Mouse (Mus musculus) spleen, adult 12 weeks (tissue): ENCODE measurements around the gene Bloc1s3.

Experiments used
- DNase-seq: peaks from one replicate; pipeline ENCODE4 v3.0.0; 2022; ENCODE audit warnings: low spot score

The Bloc1s3 gene

DNA sequence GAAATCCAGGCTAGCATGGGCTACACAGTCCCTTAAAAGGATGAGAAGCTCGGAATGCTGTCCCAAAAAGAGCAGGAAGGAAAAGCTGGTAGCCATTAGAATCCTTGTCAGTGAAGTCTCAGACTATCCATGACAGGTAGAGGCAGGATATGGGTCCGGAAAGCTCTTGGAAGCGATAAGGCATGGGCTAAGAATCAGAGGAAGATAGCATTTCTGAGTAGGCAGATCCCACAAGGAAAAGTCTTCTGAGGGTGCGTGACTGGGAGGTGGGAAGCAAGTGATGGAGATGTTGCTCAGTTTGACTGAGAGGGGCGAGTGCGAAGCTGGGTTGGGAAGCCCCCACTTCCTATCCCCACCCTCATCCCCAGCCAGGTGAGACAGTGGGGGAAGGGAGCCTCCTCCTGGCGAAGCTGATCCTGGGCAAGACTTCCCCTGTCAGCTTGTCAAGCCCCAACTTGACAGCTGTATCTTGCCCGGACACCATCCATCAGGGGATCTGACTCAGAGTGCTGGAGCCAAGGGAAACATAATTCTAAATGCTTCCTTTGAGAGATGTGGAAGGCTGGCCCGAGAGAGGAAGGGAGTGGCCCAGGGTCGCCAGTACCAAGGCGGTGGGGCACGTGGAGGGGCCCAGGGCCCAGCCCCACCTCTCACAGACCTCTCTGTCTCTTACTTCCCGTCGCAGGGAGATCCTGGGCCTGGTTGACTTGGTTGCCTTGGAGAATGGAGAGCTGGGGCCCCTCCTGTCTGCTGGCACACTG is 30.4 kb downstream of the Bloc1s3 start:
- DNase-seq, result no peak

DNA sequence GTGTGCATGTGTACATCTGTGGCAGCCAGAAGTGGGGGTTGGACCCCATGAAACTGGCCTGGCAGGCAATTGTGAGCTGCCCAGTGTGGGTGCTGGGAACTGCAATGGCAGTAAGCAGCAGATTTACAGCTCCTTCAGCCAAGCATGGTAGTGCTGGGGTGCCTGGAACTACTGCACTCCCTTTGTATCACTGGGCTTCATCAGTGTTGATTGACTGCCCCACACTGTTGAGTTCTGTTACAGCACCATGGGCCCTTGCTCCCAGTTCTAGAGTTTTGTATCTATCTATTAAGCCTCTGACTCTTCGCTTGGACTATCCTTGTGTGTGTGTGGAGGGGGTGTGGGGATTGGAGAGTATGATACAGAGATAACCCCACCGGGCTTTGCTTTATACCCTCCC is 31.1 kb downstream of the Bloc1s3 start:
- DNase-seq, result no peak

GRCm38 (mm10) chr7:19473875-19474443 is 34.2 kb downstream of the Bloc1s3 start:
- no peak for DNase-seq

DNA sequence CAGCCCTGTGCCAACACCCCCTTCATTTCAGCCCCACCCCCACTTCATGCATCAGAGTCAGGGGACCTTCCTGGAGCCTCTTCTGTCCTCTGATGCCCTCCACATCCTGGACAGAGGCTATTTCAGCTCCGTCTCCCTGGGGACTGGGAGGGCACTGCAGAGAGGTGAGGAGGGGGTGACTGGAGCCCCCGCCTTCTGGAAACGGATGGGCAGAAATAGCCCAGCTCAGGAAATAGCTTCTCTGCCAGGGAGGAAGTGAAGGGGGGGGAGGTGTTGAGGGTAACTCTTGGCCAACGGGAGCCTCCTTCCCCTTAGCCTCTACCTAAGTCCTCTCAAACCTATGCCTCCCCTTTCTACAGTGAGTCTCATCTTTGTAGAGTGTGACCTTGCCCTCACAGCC is 35.8 kb downstream of the Bloc1s3 start:
- DNase-seq, result no peak

GRCm38 (mm10) chr7:19470308-19470707 is 37.9 kb downstream of the Bloc1s3 start:
- DNase-seq, result no peak

DNA sequence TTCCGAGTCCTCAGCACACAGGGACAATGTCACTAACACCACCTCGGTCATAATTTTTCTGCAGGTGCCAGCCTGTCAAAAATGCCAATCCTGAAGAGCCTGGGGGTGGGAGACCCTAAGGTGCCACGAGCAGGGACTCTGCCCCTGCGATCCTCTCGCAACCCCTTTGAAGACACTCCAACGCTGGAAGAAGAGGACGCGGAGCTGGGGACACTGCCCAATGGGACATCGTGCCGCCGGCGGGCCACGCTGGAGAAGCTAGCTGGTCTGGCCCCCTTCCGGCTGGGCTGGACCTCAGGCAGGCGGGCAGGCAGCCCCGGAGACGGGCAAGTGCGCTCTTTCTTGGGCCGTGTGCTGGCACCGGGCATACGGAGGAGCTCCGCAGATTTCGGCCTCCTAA is 38.8 kb downstream of the Bloc1s3 start:
- no peak for DNase-seq

GRCm38 (mm10) chr7:19468279-19468678 is 39.9 kb downstream of the Bloc1s3 start:
- no peak for DNase-seq

DNA sequence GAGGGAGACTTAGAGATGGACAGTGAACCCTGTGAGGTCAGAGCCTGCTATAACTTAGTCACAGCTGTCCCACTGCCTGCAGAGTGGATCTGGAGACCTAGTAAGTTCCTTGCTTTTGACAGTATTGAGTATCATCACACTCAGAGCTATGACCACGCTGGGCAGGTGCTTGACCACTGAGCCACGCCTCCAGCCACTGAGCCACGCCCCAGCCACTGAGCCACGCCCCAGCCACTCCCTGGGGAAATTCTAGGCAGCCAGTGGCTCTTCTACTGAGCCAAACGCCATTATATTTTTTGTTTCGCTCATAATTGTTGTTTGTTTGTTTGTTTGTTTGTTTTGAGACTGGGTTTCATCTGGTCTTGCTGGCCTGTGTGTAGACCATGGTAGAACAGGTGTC is 40.5 kb downstream of the Bloc1s3 start:
- DNase-seq, result no peak

DNA sequence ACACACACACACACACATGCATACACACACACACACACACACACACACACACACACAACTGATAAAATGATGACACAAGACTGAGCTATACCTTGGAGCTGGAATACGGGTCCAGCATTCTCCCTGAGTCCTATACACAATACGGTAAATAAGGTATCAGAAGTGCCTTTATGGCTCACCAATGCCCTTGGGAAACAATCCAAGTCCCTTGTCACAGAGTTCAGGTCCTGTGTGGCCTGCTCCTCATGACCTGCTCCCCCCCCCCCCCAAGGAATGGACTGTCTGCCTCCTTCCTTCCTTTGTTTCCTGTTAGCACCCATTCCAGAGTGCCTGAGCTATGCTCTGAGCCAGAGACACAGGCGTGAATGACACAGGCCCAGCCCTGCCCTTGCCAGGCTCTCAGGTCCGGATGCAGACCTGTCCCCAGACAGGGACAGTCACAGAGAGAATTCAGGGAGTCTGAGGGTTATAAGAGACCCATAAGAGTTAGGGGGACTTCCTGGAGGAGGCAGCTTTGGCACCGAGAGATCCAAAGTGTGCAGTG is 41.5 kb downstream of the Bloc1s3 start:
- no peak for DNase-seq

DNA sequence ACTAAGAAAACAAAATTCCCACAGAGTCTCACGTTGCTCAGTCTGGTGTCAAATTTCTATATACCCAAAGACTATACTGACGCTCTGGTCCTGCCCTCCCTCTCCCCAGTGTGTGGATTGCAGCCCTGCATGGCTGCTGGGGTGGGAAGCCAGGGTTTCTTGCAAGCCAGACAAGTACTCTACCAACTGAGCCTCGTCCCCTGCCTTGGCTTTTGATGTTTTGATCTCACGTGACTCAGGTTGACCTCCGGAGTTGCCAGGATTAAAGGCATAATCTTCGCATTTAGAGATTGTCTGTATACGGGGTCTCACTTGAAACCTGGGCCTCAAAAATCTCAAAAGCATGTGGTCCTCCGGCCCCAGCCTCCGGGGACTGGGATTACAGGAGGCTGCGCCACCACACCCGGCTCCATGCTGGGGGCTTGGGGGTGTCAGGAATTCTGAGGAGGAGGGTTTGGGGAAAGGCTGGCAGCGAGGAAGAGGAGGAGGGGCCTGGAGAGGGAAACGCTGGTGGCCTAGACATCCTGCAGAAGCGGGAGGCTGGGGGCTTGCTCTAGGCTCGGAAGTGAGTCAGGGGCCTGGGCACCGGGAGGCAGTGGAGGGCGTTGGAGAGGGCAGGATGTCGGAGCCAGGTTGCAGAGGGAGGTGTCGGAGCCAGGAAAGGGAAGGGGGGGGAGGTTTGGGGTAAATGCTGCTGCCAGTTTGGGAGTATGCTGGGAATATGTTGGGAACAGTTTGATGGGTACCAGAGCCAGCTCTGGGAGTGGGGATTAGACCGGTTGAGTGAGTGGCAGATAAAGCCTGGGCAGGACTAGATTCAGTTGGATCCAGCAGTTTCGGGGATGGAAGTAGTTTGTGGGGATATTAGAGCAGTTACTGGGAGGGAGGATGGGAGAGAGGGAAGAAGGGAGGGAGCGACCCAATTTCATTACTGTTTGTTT is 43.5 kb downstream of the Bloc1s3 start:
- no peak for DNase-seq

- DNase-seq, result no peak
Observed at GRCm38 (mm10) chr7:19462884-19463381, 45.2 kb downstream of the Bloc1s3 start, which contains the start of gene Exoc3l2. Gene Exoc3l2, plus strand, starts transcription at chr7:19463331.

DNA sequence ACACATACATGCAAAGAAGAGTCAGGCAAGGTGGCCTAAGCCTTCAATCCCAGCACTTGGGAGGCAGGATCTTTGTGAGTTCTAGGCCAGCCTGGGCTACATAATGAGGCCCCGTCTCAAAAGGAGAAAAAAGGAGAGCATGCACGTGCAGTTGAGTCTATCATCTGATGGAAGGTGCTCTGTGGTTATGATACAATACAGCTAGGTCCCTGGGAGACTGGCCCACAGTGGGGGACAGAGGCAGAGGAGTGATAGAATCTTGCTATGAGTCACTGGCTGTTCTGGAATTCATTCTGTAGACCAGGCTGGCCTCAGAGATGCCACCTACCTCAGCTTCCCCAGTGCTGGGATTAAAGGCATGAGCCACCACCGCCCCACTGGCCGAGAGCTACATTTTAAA is 45.7 kb downstream of the Bloc1s3 start:
- no peak for DNase-seq

GRCm38 (mm10) chr7:19461488-19461887 is 46.7 kb downstream of the Bloc1s3 start:
- peak; percentile 26 for DNase-seq

GRCm38 (mm10) chr7:19460500-19460899 is 47.7 kb downstream of the Bloc1s3 start:
- DNase-seq, result no peak

DNA sequence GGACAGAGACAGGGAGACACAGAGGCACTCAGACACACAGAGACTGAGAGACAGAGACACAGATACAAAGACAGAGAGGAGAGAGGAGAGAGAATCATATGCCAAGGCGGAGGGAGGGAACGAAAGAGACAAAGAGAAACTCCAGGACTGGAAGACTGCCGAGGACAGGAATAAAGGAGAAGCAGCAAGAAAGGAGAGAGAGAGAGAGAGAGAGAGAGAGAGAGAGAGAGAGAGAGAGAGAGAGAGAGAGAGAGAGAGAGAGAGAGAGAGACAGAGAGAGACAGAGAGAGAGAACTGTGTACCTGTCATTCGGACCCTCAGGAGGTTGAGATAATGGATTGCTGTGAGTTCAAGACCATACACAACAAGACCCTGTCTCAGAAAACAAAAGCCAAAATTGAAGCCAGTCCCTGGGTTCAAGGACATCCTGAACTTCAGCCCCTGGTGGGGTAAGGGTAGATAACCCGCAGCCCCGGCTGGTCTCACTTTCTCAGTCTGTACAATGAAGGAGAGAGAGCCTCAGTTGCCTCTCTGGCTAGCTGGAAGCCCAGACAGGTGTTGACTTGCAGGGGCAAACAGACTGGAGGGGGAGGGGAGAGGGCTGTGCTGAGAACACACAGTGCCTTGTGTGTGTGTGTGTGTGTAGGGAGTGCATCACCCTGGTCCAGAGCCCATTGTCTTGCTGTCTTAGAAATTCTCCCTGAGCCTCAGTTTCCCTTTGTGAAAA is 48.9 kb downstream of the Bloc1s3 start:
- no peak for DNase-seq

- peak; percentile 45 for DNase-seq
Observed at GRCm38 (mm10) chr7:19458591-19459111, 49.5 kb downstream of the Bloc1s3 start, which contains the start of gene Mark4. Gene Mark4, minus strand, starts transcription at chr7:19458821.

DNA sequence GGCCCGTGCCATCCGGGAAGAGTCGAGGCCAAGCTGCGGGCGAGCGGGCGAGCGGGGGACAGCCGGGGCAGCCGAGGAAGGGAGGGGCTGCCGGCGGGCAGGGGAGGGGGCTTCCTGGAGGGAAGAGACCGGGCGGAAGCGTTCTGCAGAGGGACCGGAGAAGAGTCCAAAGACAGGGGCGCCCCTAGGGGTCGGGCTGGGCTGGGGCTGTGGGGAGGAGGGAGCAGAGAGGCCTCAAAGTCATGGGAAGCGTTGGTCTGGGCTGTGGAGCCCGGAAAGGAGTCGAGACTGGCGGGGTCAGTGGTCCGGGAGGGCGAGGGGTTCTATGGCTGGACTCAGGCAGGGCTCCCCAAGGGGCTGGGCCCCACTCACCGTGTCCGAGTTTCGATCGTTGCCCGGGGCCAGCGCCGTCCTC is 50.1 kb downstream of the Bloc1s3 start:
- no peak for DNase-seq

- no peak for DNase-seq
Observed at GRCm38 (mm10) chr7:19457414-19458071, 50.6 kb downstream of the Bloc1s3 start.

DNA sequence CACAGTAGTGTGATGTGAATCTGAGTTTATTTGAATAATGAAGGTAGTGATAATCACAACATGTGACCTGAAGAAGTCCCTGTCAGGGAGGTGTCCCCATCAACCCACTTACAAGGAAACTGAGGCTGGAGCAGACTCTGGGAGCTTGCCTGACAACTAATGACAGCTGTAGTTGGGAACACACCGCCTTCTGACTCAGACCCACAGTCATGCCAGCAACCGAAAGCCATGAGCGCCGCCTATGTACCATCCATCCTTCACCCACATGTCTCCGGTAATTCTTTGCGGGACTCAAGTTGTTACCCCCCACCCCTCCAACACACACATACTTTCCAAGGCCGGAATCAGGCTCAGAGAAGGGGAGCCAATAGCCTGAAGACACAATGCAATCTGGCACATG is 51.5 kb downstream of the Bloc1s3 start:
- DNase-seq, result no peak

DNA sequence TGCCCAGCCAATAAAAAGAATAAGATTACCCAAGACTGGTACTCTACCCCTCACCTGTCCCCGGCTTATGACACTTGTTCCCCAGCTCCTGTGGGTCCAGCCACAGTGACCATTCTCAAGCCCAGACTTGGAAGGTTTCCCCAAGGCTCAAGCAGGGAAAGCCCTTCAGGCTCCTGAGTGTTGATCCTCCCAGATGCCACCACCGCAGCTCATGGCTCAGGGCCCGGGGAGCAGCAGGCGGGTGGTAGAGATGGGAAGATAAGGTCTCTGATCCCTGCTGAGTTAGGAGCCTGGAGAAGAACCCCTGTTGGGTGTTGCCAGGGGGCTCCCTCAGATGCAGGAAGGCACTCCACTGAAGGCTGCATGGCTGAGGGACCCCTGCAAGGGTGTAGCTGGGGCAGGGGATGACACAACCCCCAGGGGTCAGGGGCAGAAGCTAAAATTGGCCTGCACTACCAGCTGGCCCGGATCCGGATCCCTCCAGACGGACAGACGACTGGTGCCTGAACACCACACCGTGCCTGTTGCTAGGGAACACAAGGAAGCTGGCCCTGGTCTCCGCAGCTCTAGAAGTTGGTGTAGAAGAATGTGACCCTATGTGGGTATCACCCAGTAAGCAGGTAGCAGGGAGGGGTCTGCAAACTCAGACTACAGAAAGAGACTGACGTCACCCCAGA is 52.2 kb downstream of the Bloc1s3 start:
- no peak for DNase-seq
